Mouse (Mus musculus): ENCODE data around the gene Sh3gl2.

The Sh3gl2 gene

GRCm38 (mm10) chr4:85613331-85613730, 408.4 kb downstream of the Sh3gl2 start:
- no peak for DNase-seq (ENCODE audit: low read depth, low spot score)

- DNase-seq (ENCODE audit: low read depth, low spot score) = no peak
These were observed 413.8 kb downstream of the Sh3gl2 start for GRCm38 (mm10) chr4:85618746-85619145.

- DNase-seq (ENCODE audit: low read depth, low spot score) = no peak
These were observed 414.3 kb downstream of the Sh3gl2 start for GRCm38 (mm10) chr4:85619261-85619660.

- no peak for DNase-seq (ENCODE audit: low read depth, low spot score)
These were observed 424.5 kb downstream of the Sh3gl2 start for GRCm38 (mm10) chr4:85629381-85629780.

GRCm38 (mm10) chr4:85669271-85669670, 464.3 kb downstream of the Sh3gl2 start:
- no peak for DNase-seq (ENCODE audit: low read depth, low spot score)

- DNase-seq (ENCODE audit: low read depth, low spot score) = no peak
These were observed 464.8 kb downstream of the Sh3gl2 start for GRCm38 (mm10) chr4:85669735-85670134.

- no peak for DNase-seq (ENCODE audit: low read depth, low spot score)
These were observed 467.4 kb downstream of the Sh3gl2 start for GRCm38 (mm10) chr4:85672290-85672689.

- no peak for DNase-seq (ENCODE audit: low read depth, low spot score)
These were observed 472.7 kb downstream of the Sh3gl2 start for GRCm38 (mm10) chr4:85677621-85678020.

- DNase-seq (ENCODE audit: low read depth, low spot score) = no peak
These were observed 481.2 kb downstream of the Sh3gl2 start for GRCm38 (mm10) chr4:85686160-85686559.
